Mouse (Mus musculus): ENCODE data around the gene Plekha1.
A peak's percentile ranks its signal among the peaks of the same experiment; 100 is the strongest.

Gene Plekha1

GRCm38 (mm10) chr7:130859926-130860325 is 5.6 kb upstream of the Plekha1 start:
- no peak for DNase-seq (ENCODE audit: extremely low spot score)

- peak; percentile 22 for DNase-seq (ENCODE audit: extremely low spot score)
These were observed 4.8 kb upstream of the Plekha1 start for GRCm38 (mm10) chr7:130860721-130861142.

- DNase-seq (ENCODE audit: extremely low spot score) = no peak
These were observed 3.1 kb upstream of the Plekha1 start for GRCm38 (mm10) chr7:130862501-130862900.

- DNase-seq (ENCODE audit: extremely low spot score) = no peak
These were observed 845 bp upstream of the Plekha1 start for GRCm38 (mm10) chr7:130864711-130865110.

GRCm38 (mm10) chr7:130866640-130867039 is 1.1 kb downstream of the Plekha1 start:
- DNase-seq (ENCODE audit: extremely low spot score) = no peak

GRCm38 (mm10) chr7:130867256-130867655 is 1.7 kb downstream of the Plekha1 start:
- DNase-seq (ENCODE audit: extremely low spot score) = no peak

DNA sequence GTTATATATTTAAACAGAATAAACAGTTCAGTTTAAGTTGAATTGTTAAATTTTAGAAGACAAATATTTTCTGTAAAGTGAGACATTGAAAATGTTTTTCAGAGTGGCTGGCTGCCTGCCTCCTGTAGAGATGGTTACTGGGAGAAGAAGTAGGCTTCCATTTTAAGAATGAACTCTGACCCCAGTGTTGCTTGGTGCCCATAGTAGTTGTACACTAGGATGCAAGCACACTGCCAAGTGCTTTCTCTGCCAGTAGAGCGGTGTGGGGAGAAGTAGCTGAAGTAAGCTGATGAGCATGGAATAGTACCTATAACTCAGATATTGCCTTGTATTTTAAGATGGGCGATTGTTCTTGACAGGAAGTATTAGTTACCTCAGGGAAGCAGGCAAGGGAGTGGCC is 18.6 kb downstream of the Plekha1 start:
- no peak for DNase-seq (ENCODE audit: extremely low spot score)

- no peak for DNase-seq (ENCODE audit: extremely low spot score)
These were observed 20.7 kb downstream of the Plekha1 start for GRCm38 (mm10) chr7:130886246-130886645.

DNA sequence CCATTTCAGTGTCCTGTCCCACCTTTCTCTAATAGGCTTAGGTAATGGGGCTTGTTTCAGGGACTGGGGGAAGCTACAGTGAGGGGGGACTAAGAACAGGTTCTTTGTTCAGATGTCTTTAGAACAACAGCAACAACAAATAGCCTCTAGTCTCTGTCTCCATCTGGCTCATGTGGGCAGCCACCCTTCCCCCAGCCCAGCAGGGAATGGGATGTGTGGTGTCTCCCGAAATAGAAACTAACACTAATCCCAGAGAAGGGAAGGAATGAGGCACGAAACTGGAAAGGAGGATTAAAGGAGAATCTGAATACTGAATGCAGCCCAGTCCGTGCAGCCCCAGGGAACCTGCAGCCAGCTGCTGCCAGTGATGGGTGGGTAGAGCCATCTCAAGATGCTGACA is 22.4 kb downstream of the Plekha1 start:
- no peak for DNase-seq (ENCODE audit: extremely low spot score)

DNA sequence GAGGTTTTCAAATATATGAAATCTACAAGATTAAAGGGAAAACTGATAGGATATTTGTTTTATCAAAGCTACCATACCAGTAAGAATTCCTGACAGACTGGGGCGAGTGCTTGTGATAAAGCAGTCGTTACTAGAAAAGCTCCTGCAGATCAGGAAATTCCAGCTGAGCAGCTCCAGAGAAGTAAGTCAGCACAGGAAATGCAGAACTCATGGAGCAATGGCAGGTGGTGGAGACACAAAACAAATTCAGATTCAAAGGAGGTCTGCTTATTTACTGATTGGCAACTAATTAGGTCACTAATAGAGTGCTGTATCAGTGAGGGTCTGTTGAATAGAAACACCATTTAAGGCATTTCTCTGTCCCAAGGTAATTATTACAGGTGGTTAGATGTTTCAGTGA is 25.3 kb downstream of the Plekha1 start:
- no peak for DNase-seq (ENCODE audit: extremely low spot score)

DNA sequence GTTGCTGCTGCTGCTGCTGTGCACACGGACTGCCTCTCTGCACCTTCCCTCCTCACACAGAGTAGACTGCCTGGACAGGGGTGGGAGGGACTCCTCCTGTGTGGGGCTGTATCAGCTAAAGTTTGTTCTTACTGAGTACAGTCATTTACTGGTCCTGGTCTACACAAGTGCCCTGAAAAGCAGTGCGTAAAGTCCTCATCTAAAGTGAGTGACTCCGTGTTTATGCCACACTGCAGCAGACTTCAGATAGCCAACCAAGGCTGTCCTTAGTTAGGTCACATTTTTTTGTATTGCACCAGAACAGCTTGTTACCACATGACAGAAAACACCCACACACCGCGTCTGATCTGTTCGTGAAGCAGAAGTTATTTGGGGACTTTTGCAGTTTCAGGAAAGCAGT is 27.4 kb downstream of the Plekha1 start:
- no peak for DNase-seq (ENCODE audit: extremely low spot score)

GRCm38 (mm10) chr7:130894931-130895617 is 29.5 kb downstream of the Plekha1 start:
- DNase-seq (ENCODE audit: extremely low spot score) = no peak

DNA sequence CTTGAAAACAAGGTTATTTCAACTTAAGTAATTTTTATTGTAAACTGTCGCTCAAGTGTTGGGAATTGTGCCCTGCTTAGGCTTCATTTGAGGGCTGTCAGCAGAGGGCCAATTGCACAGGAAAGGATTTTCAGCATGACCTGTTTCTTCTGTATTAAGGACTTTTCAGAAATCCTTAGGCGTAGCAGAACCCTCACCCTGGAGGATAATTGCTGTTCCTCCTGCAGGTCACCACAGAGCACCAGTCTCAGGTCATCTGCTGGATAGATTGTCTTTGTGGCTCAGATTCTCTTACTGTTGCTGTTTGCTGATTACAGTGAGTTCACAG is 30.0 kb downstream of the Plekha1 start:
- no peak for DNase-seq (ENCODE audit: extremely low spot score)

DNA sequence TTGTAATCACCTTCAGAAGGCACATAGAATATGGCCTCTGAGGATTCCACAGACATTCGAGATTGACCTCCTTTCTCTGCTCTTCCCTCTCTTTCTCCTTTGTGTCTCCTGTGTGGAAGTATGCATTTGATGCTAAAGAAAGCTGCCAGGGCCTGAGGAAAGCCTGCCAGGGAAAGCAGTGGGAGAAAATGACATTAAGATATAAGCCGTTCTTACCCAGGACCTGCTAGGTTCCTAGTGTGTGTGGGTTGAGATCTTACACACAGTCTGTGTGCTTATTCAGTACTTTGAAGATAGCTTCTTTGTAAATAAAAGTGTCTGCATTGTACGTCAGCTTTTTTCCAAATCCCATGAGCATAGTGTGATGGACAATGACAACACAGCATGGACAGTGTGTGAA is 30.5 kb downstream of the Plekha1 start:
- no peak for DNase-seq (ENCODE audit: extremely low spot score)

- DNase-seq (ENCODE audit: extremely low spot score) = no peak
These were observed 31.6 kb downstream of the Plekha1 start for GRCm38 (mm10) chr7:130897201-130897600.

DNA sequence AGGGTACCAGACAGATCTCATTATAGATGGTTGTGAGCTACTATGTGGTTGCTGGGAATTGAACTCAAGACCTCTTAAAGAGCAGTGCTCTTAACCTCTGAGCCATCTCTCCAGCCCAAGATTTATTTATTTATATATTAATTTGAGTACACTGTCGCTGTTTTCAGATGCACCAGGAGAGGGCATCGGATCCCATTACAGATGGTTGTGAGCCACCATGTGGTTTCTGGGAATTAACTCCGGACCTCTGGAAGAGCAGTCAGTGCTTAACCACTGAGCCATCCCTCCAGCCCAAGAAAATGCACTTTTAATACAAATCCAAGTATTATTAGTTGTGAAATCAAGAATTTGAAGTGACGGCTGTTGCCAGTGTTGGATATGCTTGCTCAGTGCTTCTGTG is 32.8 kb downstream of the Plekha1 start:
- peak; percentile 17 for DNase-seq (ENCODE audit: extremely low spot score)

GRCm38 (mm10) chr7:130900233-130900848 is 34.8 kb downstream of the Plekha1 start:
- no peak for DNase-seq (ENCODE audit: extremely low spot score)

GRCm38 (mm10) chr7:130902929-130903328 is 37.4 kb downstream of the Plekha1 start:
- no peak for DNase-seq (ENCODE audit: extremely low spot score)

- no peak for DNase-seq (ENCODE audit: extremely low spot score)
These were observed 38.0 kb downstream of the Plekha1 start for GRCm38 (mm10) chr7:130903505-130904074.

GRCm38 (mm10) chr7:130904571-130905365 is 39.2 kb downstream of the Plekha1 start:
- DNase-seq (ENCODE audit: extremely low spot score) = no peak

DNA sequence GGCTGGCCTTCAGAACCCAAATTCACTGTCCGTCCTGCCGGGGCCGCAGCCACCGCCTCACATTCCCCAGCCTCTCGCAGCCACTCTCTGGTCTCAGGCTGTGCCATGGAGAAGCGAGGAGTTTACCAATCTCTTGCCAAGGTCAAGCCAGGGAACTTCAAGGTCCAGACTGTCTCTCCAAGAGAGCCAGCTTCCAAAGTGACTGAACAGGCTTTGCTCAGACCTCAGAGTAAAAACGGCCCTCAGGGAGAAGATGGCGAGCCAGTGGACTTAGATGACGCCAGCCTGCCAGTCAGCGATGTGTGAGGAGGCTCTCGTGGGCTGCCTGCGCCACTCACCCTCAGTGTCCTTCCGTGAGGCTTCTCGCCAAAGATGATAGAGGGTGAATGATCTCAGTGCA is 45.3 kb downstream of the Plekha1 start:
- no peak for DNase-seq (ENCODE audit: extremely low spot score)

DNA sequence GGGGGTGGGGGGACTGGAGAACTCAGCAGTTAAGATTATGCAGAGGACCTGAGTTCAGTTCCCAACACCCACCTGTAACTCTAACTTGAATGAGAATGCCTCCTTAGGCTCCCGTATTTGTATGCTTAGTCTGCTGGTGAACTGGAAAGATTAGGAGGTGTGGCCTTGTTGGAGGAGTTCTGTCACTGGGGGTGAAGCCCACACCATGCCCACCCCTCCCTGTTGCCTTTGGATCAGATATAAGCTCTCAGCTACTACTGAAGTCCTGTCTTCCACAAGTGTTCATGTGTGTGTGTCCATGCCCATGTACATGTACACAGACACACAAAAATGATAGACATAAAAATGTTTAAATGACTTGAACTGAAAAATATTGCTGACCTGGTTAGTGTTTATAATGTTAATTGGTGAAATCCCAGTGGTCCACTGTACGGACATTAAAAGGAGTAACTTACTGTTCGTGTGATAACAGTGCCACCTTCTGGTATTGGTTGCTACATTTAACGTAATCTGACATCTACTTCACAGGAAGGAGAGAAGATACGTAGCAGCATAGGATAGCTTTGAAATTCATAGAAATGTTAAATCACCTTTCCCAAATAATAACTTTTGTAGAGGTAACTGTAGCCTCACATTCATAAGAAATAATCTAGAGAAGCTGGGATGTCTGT is 49.3 kb downstream of the Plekha1 start:
- peak; percentile 35 for DNase-seq (ENCODE audit: extremely low spot score)

All from embryo, embryonic 9.5 days (tissue).